Mouse (Mus musculus) lung, adult 2 months (tissue): ENCODE results near the gene Rbm46.

ENCODE experiments used
- CTCF ChIP-seq: fragments of 200-500 bp; IDR thresholded peaks from 2 replicates; pipeline ENCODE4 v1.5.1; 2011; ENCODE audit warnings: mild to moderate bottlenecking, low read length, control low read depth; ENCODE audit not compliant: insufficient read depth
- POLR2A ChIP-seq: fragments of 200-500 bp; IDR thresholded peaks from 2 replicates; pipeline ENCODE4 v1.6.1; 2011; ENCODE audit warnings: low read depth, mild to moderate bottlenecking, control low read depth, low read length, borderline replicate concordance; ENCODE audit errors: extremely low read depth

DNA sequence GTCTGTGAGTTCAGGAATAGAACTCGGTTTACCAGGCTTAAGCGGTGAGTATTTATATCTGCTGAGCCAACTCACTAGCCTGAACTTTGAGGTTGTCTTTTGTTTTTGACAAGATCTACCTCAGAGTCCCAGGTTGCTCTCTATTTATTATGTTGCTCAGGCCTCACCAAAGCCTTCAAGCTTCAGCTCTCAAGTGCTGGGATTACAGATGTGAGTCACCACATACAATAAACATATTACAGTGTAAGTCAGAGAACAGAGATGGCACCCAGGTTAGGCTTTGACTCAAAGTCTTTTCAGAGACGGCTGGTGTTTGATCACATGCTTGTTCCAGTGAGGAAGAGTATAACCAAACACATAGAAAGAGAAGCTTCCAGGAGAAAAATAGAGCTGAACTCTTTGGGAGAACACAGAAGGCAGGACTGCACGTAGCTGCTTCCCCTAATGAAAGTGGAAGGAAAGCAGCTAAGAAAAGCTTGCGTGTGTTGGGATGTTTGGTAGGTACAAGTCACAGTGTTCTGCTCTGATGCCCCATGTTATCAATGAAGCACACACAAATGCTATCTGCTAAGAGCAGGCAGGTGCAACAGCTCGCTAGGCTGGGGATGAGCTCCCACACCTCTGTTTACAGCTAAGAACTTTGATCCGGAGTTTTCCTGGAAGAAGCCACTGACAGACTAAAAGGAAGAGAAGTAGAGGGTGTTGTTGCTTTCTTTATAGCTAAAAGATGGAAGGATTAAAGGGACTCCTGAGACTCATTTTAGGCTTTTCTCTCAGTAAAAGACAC, 65.8 kb downstream of the Rbm46 start:
- TF ChIP-seq CTCF (no peak), POLR2A (no peak)
